Mouse (Mus musculus) cerebellum, adult 2 months (tissue): ENCODE data around the gene Slc50a1. TPM values are rescaled to one million over a fixed set of nuclear protein-coding genes. Genes with fewer than 3 reads are reported as not detected.

Experiments
- DNase-seq, 2 experiments: peaks; one replicate each; pipeline ENCODE4 v3.0.0; 2021
- H3K27ac ChIP-seq: fragments of 200-500 bp; 2 replicates; pipeline ENCODE4 v1.5.1; 2012; ENCODE audit warnings: low read length, control low read depth, inconsistent platforms; ENCODE audit not compliant: insufficient read depth
- H3K27me3 ChIP-seq: fragments of 200-500 bp; 2 replicates; pipeline ENCODE4 v1.6.1; 2012; ENCODE audit warnings: inconsistent platforms, mild to moderate bottlenecking, low read length, moderate library complexity; ENCODE audit not compliant: control insufficient read depth, insufficient read depth
- H3K4me1 ChIP-seq: fragments of 200-500 bp; 2 replicates; pipeline ENCODE4 v1.6.1; 2011; ENCODE audit warnings: low read length; ENCODE audit not compliant: control insufficient read depth, insufficient read depth
- H3K4me3 ChIP-seq: fragments of 200-500 bp; replicated peaks from 2 replicates; pipeline ENCODE3; 2011; ENCODE audit warnings: mild to moderate bottlenecking, low read depth, low read length, control low read depth; ENCODE audit not compliant: insufficient read depth
- CTCF ChIP-seq: fragments of 200-500 bp; IDR thresholded peaks from 2 replicates; pipeline ENCODE4 v1.5.1; 2011; ENCODE audit warnings: low read depth, mild to moderate bottlenecking, control low read depth, low read length, moderate library complexity, borderline replicate concordance; ENCODE audit not compliant: insufficient read depth
- POLR2A ChIP-seq: fragments of 200-500 bp; IDR thresholded peaks from 2 replicates; pipeline ENCODE4 v1.6.1; 2011; ENCODE audit warnings: low read length, control low read depth, borderline replicate concordance; ENCODE audit not compliant: insufficient read depth
- WGBS: fragments of 180-500 bp; shearing (Covaris S2); methylation state at CpG from one replicate; pipeline ENCODE4 v1.1.7; 2018; 5-methylcytosine and 5-hydroxymethylcytosine counted together
- polyA plus RNA-seq: library from polyadenylated mRNA; depleted of rRNA; stranded (reverse); fragments of >200 nt; gene quantifications from 2 replicates; pipeline ENCODE4 v1.2.3, GENCODE M21; 2012

Gene Slc50a1
- polyA plus RNA-seq, 1 experiment = 122 TPM

DNA sequence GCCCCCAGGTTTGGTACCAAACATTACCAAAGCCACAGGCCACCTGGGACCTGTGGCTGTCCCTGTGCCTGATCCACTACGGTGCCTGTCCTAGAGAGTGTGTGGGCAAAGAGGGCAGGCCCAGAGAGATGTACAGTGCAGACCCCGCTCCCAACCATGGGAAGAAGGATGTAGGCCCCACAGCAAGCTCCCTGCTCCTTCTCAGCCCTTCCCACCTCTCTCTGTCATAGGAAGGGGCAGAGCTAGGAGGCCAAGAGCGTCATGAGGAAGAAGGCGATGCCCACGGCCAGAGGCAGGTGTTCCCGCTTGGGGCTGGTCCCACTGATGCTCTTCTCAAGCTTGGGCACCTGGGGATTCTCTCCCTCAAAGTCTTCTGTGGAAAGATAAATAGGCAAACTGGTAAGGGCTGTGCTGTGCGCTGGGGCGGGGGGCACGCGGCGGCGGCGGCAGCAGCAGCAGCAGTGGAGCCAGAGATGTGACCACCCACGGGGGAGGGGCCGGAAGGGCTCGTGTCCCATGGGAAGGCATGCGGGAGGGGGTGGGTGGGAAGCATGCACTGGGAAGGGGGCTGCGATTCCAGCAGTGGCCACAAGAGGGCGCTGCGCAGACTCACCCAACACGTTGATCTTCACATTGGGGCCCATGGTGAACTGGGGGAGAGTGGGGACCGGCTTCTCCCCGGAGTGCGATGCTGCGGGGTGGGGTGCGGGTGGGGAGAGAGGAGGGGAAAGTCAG lies 45.0 kb upstream of the Slc50a1 start:
- 7% methylated on average over 26 of the region's 26 CpGs for WGBS
- TF ChIP-seq POLR2A (no peak), CTCF (peak; percentile 74)
- DNase-seq = peak; percentile 58 to 75
- H3K27me3 ChIP-seq = peaks cover 2% of the 10 kb centered on the region; the same call in 1 of the 2 replicates
- H3K4me3 ChIP-seq = no peak overlapping the region
- no peak overlapping the region for H3K27ac ChIP-seq
- H3K4me1 ChIP-seq = peaks cover 5% of the 10 kb centered on the region

DNA sequence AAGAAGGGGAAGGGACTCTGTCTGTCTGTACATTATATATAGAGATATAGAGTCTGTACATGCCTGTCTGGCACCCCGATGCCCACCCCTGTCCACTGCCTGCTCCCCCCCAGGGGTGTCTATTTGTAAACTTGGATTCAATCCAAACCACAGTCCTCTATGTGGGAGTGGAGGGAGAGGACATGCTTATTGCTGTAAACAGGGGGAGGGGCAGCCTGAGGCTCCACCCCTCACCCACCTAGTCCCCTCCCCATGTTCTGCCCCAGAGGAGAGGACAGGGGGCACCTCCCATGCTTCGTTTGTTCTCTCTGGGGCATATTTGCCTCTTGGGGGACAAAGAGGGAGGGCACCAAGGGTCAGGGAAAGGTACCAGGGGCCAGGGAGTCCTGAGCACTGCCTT lies 44.4 kb upstream of the Slc50a1 start:
- H3K27ac ChIP-seq = no peak overlapping the region
- H3K4me3 ChIP-seq = no peak overlapping the region
- no peak for TF ChIP-seq CTCF
- no peak for TF ChIP-seq POLR2A
- H3K4me1 ChIP-seq = peaks cover 5% of the 10 kb centered on the region; the same call in 1 of the 2 replicates
- WGBS = 28% methylated on average over 2 of the region's 2 CpGs
- no peaks in the 10 kb centered on the region; the same call in 1 of the 2 replicates for H3K27me3 ChIP-seq
- no peak for DNase-seq

DNA sequence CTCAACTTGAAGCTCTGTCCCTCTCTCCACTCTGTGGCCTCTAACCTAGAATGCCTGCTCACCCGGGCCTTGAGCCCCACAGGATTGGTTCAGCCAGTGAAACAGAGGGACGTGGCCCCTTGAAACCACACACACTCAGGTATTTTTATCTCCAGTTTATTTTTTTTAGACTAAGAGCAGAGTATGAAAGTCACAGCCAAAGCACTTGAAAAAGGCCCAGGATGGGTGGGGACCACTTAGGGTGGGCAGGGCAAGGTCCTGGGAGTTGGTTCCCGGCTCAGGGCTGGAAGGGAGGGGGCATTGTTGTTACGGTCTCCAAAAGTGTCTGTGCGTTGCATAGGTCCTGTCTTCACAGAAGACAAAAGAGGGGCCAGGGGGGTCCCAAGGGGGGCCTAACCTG lies 44.0 kb upstream of the Slc50a1 start:
- no peak for DNase-seq
- H3K4me3 ChIP-seq = no peak overlapping the region
- TF ChIP-seq POLR2A (no peak), CTCF (no peak)
- H3K4me1 ChIP-seq = peaks cover 5% of the 10 kb centered on the region; the same call in 1 of the 2 replicates
- no peaks in the 10 kb centered on the region for H3K27me3 ChIP-seq
- 80% methylated on average over 5 of the region's 5 CpGs for WGBS
- H3K27ac ChIP-seq = no peak overlapping the region

DNA sequence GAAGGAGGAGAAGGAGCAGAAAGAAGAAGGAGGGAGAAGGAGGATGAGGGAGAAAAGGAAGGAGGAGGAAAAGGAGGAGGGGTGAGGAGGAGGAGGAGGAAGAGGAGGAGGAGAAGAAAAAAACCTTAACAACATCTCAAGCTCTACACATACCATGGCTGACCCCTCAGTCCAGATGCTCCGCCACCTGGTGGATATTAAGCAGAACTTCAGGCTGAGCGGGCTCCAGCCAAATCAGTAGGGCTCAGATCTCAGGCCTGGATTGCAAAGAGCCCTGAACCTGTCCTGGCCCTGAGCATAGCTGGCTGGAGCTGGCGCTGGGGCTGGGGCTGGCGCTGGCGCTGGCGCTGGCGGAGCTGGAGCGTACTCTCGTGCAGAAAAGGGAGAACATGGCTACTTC lies 37.7 kb upstream of the Slc50a1 start:
- WGBS = 2% methylated on average over 9 of the region's 9 CpGs
- Histone ChIP-seq H3K27me3 (no peaks in the 10 kb centered on the region), H3K27ac (no peak overlapping the region), H3K4me3 (no peak overlapping the region), H3K4me1 (no peaks in the 10 kb centered on the region)
- TF ChIP-seq CTCF (peak; percentile 89), POLR2A (no peak)
- peak; percentile 63 to 65 for DNase-seq

DNA sequence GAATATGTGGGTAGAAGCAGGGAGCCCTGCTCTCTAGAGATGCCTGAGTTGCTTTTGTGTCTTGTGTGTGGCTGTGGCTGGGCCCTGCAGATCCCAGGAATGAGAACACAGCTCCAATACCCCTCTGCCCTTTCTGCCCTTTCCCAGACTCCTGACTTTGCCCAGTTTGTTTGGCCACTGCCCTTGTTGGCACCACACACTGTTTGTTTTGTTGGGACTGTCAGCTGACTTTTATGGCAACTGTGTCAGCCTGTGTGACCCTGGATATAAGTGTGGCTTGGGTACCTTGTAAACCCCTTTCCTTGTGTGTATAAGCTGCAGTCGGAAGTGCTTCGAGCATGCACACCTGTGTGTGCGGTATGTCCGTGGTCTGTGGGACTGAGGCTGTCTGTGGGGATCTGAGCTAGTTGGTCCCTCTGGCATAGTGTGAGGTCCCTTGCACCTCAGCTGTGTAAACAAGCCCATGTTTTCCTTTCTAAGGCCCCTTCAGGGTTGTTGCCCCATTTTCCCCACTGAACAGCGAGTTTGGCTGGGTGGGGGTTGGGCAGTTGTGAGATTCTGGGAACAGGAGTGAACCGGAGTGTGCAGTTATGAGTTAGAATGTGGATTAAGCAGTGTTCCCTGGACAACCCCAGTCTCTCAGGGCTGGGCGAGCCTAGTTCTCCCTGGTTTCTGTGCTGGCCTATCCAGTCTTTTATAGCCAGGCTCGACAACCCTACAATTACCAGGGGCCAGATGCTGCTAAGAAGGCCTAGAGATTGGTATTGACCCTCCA lies 35.4 kb upstream of the Slc50a1 start:
- Histone ChIP-seq H3K27me3 (no peaks in the 10 kb centered on the region), H3K4me3 (no peak overlapping the region), H3K4me1 (no peaks in the 10 kb centered on the region), H3K27ac (no peak overlapping the region)
- WGBS = 83% methylated on average over 8 of the region's 8 CpGs
- DNase-seq = no peak
- TF ChIP-seq CTCF = no peak

DNA sequence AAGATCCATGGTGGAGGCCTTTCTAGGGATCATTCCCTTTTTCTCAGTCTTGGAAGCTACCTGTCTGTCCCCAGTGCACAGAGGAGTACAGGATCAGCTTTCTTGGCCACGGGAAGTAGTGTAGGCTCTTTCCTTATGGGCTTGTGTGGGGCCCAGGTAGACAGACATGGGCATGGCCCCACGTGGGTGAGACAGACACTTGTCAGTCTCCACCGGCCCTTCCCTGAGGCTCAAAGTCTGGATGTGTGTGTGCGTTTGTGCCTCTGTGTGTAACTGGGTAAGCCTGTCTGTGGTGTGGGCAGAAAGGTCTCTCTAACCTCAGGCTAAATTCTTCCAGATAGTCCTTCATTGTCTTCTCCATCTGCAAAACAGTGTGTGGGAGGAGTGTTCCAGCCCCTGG lies 34.7 kb upstream of the Slc50a1 start:
- no peaks in the 10 kb centered on the region for H3K27me3 ChIP-seq
- H3K27ac ChIP-seq = no peak overlapping the region
- no peak for TF ChIP-seq CTCF
- no peak for TF ChIP-seq POLR2A
- WGBS = 70% methylated on average over 4 of the region's 4 CpGs
- H3K4me1 ChIP-seq = no peaks in the 10 kb centered on the region
- DNase-seq = no peak
- no peak overlapping the region for H3K4me3 ChIP-seq

DNA sequence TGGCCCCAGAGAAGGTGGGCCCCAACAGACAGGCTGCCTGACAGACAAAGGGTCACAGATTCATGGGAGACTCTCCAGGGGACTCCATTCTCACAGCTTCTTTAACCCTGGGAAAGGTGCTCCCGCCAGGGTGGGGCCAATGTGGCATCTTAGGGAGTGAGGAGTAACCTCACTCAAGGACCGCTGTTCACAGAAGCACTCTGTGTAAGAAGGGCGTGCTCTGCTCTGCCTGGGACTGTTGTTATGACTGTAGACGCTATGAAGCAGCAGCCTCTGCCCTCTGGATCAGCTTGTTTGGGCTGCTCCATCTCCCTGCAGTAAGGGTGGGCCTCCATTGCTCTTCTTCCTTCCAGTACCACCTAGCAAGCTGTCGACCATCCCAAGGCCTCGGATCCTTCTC lies 34.1 kb upstream of the Slc50a1 start:
- Histone ChIP-seq H3K4me3 (no peak overlapping the region), H3K27ac (no peak overlapping the region), H3K4me1 (no peaks in the 10 kb centered on the region), H3K27me3 (no peaks in the 10 kb centered on the region)
- TF ChIP-seq POLR2A (no peak), CTCF (no peak)
- DNase-seq = no peak
- WGBS = 63% methylated on average over 6 of the region's 6 CpGs

DNA sequence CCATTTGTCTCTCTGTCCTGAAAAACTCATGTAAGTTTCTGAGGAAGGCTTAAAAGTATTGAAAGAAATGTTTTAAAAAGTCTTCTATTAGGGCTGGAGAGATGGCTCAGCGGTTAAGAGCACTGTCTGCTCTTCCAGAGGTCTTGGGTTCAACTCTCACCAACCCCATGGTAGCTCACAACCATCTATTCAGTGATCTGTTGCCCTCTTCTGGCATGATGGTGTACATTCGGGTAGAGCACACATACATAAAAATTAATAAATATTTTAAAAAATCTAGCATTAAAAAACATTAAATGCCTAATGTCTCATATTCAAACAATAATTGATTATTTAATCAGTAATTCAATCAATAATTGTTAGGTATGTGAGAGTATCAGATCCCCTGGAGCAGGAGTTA lies 30.1 kb upstream of the Slc50a1 start:
- 75% methylated on average over 2 of the region's 2 CpGs for WGBS
- H3K27me3 ChIP-seq = no peaks in the 10 kb centered on the region
- no peak overlapping the region for H3K27ac ChIP-seq
- no peak for DNase-seq
- H3K4me3 ChIP-seq = no peak overlapping the region
- no peak for TF ChIP-seq POLR2A
- TF ChIP-seq CTCF = no peak
- no peaks in the 10 kb centered on the region for H3K4me1 ChIP-seq
